Mouse (Mus musculus) cerebellum, postnatal 25 days (tissue): ENCODE results near the gene Madcam1.
"Not testable (repeated sequence)": the region's sequence is repeated elsewhere in the genome, so short reads cannot be mapped to it uniquely, and the experiment has no call there.

Source experiments
- DNase-seq, 2 experiments: peaks; one replicate each; pipeline ENCODE4 v3.0.0; 2021; ENCODE audit warnings: mixed read lengths in 2 of 2

Gene Madcam1

GRCm38 (mm10) chr10:79691986-79692548 lies 27.7 kb downstream of the Madcam1 start:
- DNase-seq: no peak

- peak in 1 of 2 experiments; percentile 35 for DNase-seq
Observed at GRCm38 (mm10) chr10:79693580-79694378, 29.4 kb downstream of the Madcam1 start.

- peak in 1 of 2 experiments; percentile 52 for DNase-seq
Observed at GRCm38 (mm10) chr10:79694379-79694655, 30.0 kb downstream of the Madcam1 start.

GRCm38 (mm10) chr10:79695231-79696128 lies 31.1 kb downstream of the Madcam1 start:
- DNase-seq: peak; percentile 82 to 89

GRCm38 (mm10) chr10:79696129-79696651 lies 31.8 kb downstream of the Madcam1 start:
- peak in 1 of 2 experiments; percentile 21 for DNase-seq

GRCm38 (mm10) chr10:79697916-79698315 lies 33.6 kb downstream of the Madcam1 start:
- DNase-seq: peak; percentile 93 to 95

- DNase-seq: no peak
Observed at GRCm38 (mm10) chr10:79698459-79698858, 34.1 kb downstream of the Madcam1 start.

- DNase-seq: peak in 1 of 2 experiments; percentile 14
Observed at GRCm38 (mm10) chr10:79700676-79701075, 36.3 kb downstream of the Madcam1 start.

GRCm38 (mm10) chr10:79701443-79702129 lies 37.2 kb downstream of the Madcam1 start:
- peak in 1 of 2 experiments; percentile 26 for DNase-seq

GRCm38 (mm10) chr10:79702970-79703369 lies 38.6 kb downstream of the Madcam1 start:
- DNase-seq: not testable (repeated sequence)

GRCm38 (mm10) chr10:79703541-79703940 lies 39.2 kb downstream of the Madcam1 start:
- peak in 1 of 2 experiments; percentile 20 for DNase-seq

- peak; percentile 99 to 100 for DNase-seq
Observed at GRCm38 (mm10) chr10:79704065-79704969, 40.0 kb downstream of the Madcam1 start, which contains the start of gene Bsg. Gene Bsg, plus strand, starts transcription at chr10:79704491.

GRCm38 (mm10) chr10:79704970-79705360 lies 40.6 kb downstream of the Madcam1 start:
- DNase-seq: no peak

- DNase-seq: no peak
Observed at GRCm38 (mm10) chr10:79705951-79706350, 41.6 kb downstream of the Madcam1 start.

- peak; percentile 64 to 66 for DNase-seq
Observed at GRCm38 (mm10) chr10:79706406-79707094, 42.2 kb downstream of the Madcam1 start.

GRCm38 (mm10) chr10:79707162-79707561 lies 42.8 kb downstream of the Madcam1 start:
- peak; percentile 75 to 80 for DNase-seq

- DNase-seq: no peak
Observed at GRCm38 (mm10) chr10:79707759-79708158, 43.4 kb downstream of the Madcam1 start.

GRCm38 (mm10) chr10:79708668-79709067 lies 44.3 kb downstream of the Madcam1 start:
- no peak for DNase-seq

GRCm38 (mm10) chr10:79709307-79709706 lies 44.9 kb downstream of the Madcam1 start:
- no peak for DNase-seq

- DNase-seq: no peak
Observed at GRCm38 (mm10) chr10:79712029-79712428, 47.7 kb downstream of the Madcam1 start.
